Mouse (Mus musculus) left cerebral cortex, adult 2 months (tissue): ENCODE results near the gene Pde4d. TPM values are rescaled to one million over a fixed set of nuclear protein-coding genes. Genes with fewer than 3 reads are reported as not detected.

Source experiments
- DNase-seq, 2 experiments: peaks; one replicate each; pipeline ENCODE4 v3.0.0; 2021 to 2022; ENCODE audit warnings: low spot score in 2 of 2, mixed read lengths in 1 of 2; ENCODE audit errors: extremely low spot score in 1 of 2
- H3K27ac ChIP-seq: fragments of 200-600 bp; 2 replicates; pipeline ENCODE4 v1.8.1; 2022
- H3K4me3 ChIP-seq: fragments of 200-600 bp; 2 replicates; pipeline ENCODE4 v1.8.1; 2022
- CTCF ChIP-seq: fragments of 200-600 bp; IDR thresholded peaks from 2 replicates; pipeline ENCODE4 v1.8.1; 2022; ENCODE audit warnings: antibody characterized with exemption, mild to moderate bottlenecking, moderate library complexity
- intact Hi-C: fragments of 180-260 bp; cut with DNase I; formaldehyde crosslinking; loops from one replicate; pipeline ENCODE4 v1.15.1; 2025
- total RNA-seq, 2 experiments: library from RNA; stranded (reverse); gene quantifications; 2 replicates each; pipeline ENCODE4 v1.2.3; 2021

Pde4d gene
- total RNA-seq, 2 experiments from 2014 or later: 116 to 121 TPM

- intact Hi-C loops: no loop called here
- TF ChIP-seq CTCF: no peak
- H3K4me3 ChIP-seq: no peak overlapping the region
- no peak overlapping the region for H3K27ac ChIP-seq
- DNase-seq: no peak
Observed at GRCm38 (mm10) chr13:109761081-109761480, 1311.3 kb downstream of the Pde4d start.

- H3K27ac ChIP-seq: no peak overlapping the region
- H3K4me3 ChIP-seq: no peak overlapping the region
- TF ChIP-seq CTCF: no peak
- intact Hi-C loops: no loop called here
- no peak for DNase-seq
Observed at GRCm38 (mm10) chr13:109774791-109775190, 1325.0 kb downstream of the Pde4d start.

GRCm38 (mm10) chr13:109775197-109775596 is 1325.4 kb downstream of the Pde4d start:
- no peak for TF ChIP-seq CTCF
- Histone ChIP-seq H3K27ac (no peak overlapping the region), H3K4me3 (no peak overlapping the region)
- intact Hi-C loops: no loop called here
- DNase-seq: no peak

GRCm38 (mm10) chr13:109776116-109776515 is 1326.4 kb downstream of the Pde4d start:
- intact Hi-C loops: loop anchor here (1.0 kb wide), 2 partner anchors 131 to 247 kb away; no protein-coding TSS in a partner anchor
- Histone ChIP-seq H3K4me3 (peak overlapping the region; percentile 28), H3K27ac (no peak overlapping the region)
- DNase-seq: peak; percentile 89
- peak; percentile 91 for TF ChIP-seq CTCF

- Histone ChIP-seq H3K27ac (no peak overlapping the region), H3K4me3 (no peak overlapping the region)
- DNase-seq: no peak
- no peak for TF ChIP-seq CTCF
- intact Hi-C loops: loop anchor here (1.0 kb wide), 2 partner anchors 130 to 246 kb away; no protein-coding TSS in a partner anchor
Observed at GRCm38 (mm10) chr13:109776995-109777394, 1327.2 kb downstream of the Pde4d start.

GRCm38 (mm10) chr13:109777441-109777840 is 1327.7 kb downstream of the Pde4d start:
- intact Hi-C loops: no loop called here
- DNase-seq: no peak

GRCm38 (mm10) chr13:109778297-109778835 is 1328.6 kb downstream of the Pde4d start:
- no peak overlapping the region for H3K4me3 ChIP-seq
- no peak for DNase-seq
- H3K27ac ChIP-seq: no peak overlapping the region
- intact Hi-C loops: no loop called here
- no peak for TF ChIP-seq CTCF

More at GRCm38 (mm10) chr13:109777441-109777840, 1327.7 kb downstream of the Pde4d start:
- no peak overlapping the region for H3K27ac ChIP-seq
- H3K4me3 ChIP-seq: no peak overlapping the region
- no peak for TF ChIP-seq CTCF

GRCm38 (mm10) chr13:109781466-109781865 is 1331.7 kb downstream of the Pde4d start:
- DNase-seq: no peak
- TF ChIP-seq CTCF: no peak
- intact Hi-C loops: no loop called here
- Histone ChIP-seq H3K27ac (no peak overlapping the region), H3K4me3 (no peak overlapping the region)

GRCm38 (mm10) chr13:109788604-109789003 is 1338.9 kb downstream of the Pde4d start:
- no peak for TF ChIP-seq CTCF
- Histone ChIP-seq H3K27ac (no peak overlapping the region), H3K4me3 (no peak overlapping the region)
- intact Hi-C loops: no loop called here
- DNase-seq: no peak

GRCm38 (mm10) chr13:109789151-109789550 is 1339.4 kb downstream of the Pde4d start:
- Histone ChIP-seq H3K27ac (no peak overlapping the region), H3K4me3 (no peak overlapping the region)
- intact Hi-C loops: no loop called here
- no peak for DNase-seq
- no peak for TF ChIP-seq CTCF

- H3K27ac ChIP-seq: no peak overlapping the region
- intact Hi-C loops: no loop called here
- H3K4me3 ChIP-seq: no peak overlapping the region
- no peak for TF ChIP-seq CTCF
- DNase-seq: no peak
Observed at GRCm38 (mm10) chr13:109790045-109790715, 1340.4 kb downstream of the Pde4d start.

- intact Hi-C loops: no loop called here
- TF ChIP-seq CTCF: no peak
- no peak overlapping the region for H3K27ac ChIP-seq
- no peak overlapping the region for H3K4me3 ChIP-seq
- no peak for DNase-seq
Observed at GRCm38 (mm10) chr13:109793918-109794317, 1344.2 kb downstream of the Pde4d start.

- intact Hi-C loops: no loop called here
- no peak for TF ChIP-seq CTCF
Observed at GRCm38 (mm10) chr13:109798651-109799050, 1348.9 kb downstream of the Pde4d start.

More at GRCm38 (mm10) chr13:109798651-109799050, 1348.9 kb downstream of the Pde4d start:
- Histone ChIP-seq H3K27ac (no peak overlapping the region), H3K4me3 (no peak overlapping the region)
- DNase-seq: no peak
